Mouse (Mus musculus) kidney, adult 2 months (tissue): ENCODE measurements at regions not wholly inside any gene's neighbourhood (a gene's known extent, or its start where the extent isn't known, plus 50 kb on each side); places are given as distances from the start of the nearest gene placed in this dataset.

ENCODE experiments used
- CTCF ChIP-seq: fragments of 200-500 bp; conservative IDR thresholded peaks from 2 replicates; pipeline ENCODE4 v1.5.1; 2011; ENCODE audit warnings: low read depth, mild to moderate bottlenecking, control low read depth, low read length, moderate library complexity, mixed read lengths; ENCODE audit not compliant: insufficient read depth, insufficient read length
- POLR2A ChIP-seq: fragments of 200-500 bp; IDR thresholded peaks from one replicate; pipeline ENCODE4 v1.6.1; 2011; ENCODE audit warnings: low read depth, low read length, control low read depth

DNA sequence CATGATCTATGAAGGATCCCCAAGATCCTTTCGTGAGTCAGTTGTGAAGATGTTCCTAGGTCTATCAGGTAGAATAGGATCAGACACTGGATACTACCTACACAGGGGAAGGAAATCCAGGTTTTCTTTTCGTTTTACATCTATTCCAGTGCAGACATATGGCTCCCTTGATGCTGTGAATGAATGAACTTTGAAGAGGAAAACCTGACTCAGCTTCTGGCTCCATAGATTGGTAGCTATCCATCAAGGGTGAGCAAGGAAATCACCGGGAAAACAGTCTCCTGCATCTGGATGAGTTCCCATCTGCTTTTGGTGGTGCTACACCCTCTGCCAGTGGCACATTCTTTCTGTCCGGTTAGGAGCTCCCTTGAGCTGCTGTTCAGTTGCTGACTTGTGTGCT, 687.8 kb downstream of the Hs3st4 start:
- TF ChIP-seq POLR2A, result no peak
- no peak for TF ChIP-seq CTCF
